Mouse (Mus musculus) spleen, adult 2 months (tissue): Measurements from ENCODE around the gene Sh3tc1.

Source experiments
- CTCF ChIP-seq: fragments of 200-500 bp; IDR thresholded peaks from 2 replicates; pipeline ENCODE4 v1.5.1; 2011; ENCODE audit warnings: mild to moderate bottlenecking, inconsistent platforms; ENCODE audit not compliant: insufficient read depth, insufficient read length, insufficient replicate concordance; ENCODE audit errors: extremely low read depth
- POLR2A ChIP-seq: fragments of 200-500 bp; IDR thresholded peaks from 2 replicates; pipeline ENCODE4 v1.6.1; 2011; ENCODE audit warnings: low read depth, low read length, inconsistent platforms

- TF ChIP-seq CTCF (no peak), POLR2A (no peak)
Measured at GRCm38 (mm10) chr5:35737231-35737901, 2.4 kb downstream of the Sh3tc1 start.
